Mouse (Mus musculus) heart, adult 2 months (tissue): Measurements from ENCODE around the gene Adam11. TPM values are rescaled to one million over a fixed set of nuclear protein-coding genes. Genes with fewer than 3 reads are reported as not detected.
A peak's percentile ranks its signal among the peaks of the same experiment; 100 is the strongest.

Experiments
- DNase-seq, 2 experiments: peaks; one replicate each; pipeline ENCODE4 v3.0.0; 2021
- H3K27ac ChIP-seq: fragments of 200-600 bp; 2 replicates; pipeline ENCODE4 v1.8.1; 2022
- H3K27me3 ChIP-seq: fragments of 200-500 bp; 2 replicates; pipeline ENCODE4 v1.6.1; 2012; ENCODE audit warnings: mild to moderate bottlenecking, low read length, inconsistent platforms, mixed read lengths; ENCODE audit not compliant: control insufficient read depth, insufficient read depth
- H3K36me3 ChIP-seq: fragments of 200-500 bp; 2 replicates; pipeline ENCODE4 v1.6.1; 2012; ENCODE audit warnings: low read length, inconsistent platforms; ENCODE audit not compliant: control insufficient read depth, insufficient read depth
- H3K4me1 ChIP-seq: fragments of 200-500 bp; 2 replicates; pipeline ENCODE4 v1.6.1; 2011; ENCODE audit warnings: low read length; ENCODE audit not compliant: control insufficient read depth, insufficient read depth
- H3K4me3 ChIP-seq: fragments of 200-600 bp; 2 replicates; pipeline ENCODE4 v1.8.1; 2022
- H3K79me2 ChIP-seq: fragments of 200-500 bp; replicated peaks from 2 replicates; pipeline ENCODE4 v1.6.1; 2012; ENCODE audit warnings: mild to moderate bottlenecking, inconsistent platforms, low read length, moderate library complexity, mixed read lengths; ENCODE audit not compliant: control insufficient read depth, insufficient read depth
- H3K9ac ChIP-seq: fragments of 200-500 bp; 2 replicates; pipeline ENCODE4 v1.6.1; 2012; ENCODE audit warnings: low read depth, mild to moderate bottlenecking, control low read depth, inconsistent platforms, low read length, mixed read lengths
- CTCF ChIP-seq: fragments of 200-600 bp; IDR thresholded peaks from 2 replicates; pipeline ENCODE4 v1.8.1; 2022; ENCODE audit warnings: antibody characterized with exemption, mild to moderate bottlenecking, moderate library complexity
- EP300 ChIP-seq: fragments of 200-500 bp; IDR thresholded peaks from 2 replicates; pipeline ENCODE4 v1.6.1; 2011; ENCODE audit warnings: low read depth, low read length, control low read depth; ENCODE audit not compliant: insufficient read depth
- POLR2A ChIP-seq: fragments of 200-500 bp; IDR thresholded peaks from 2 replicates; pipeline ENCODE4 v1.6.1; 2011; ENCODE audit warnings: mild to moderate bottlenecking, low read depth, low read length, control low read depth; ENCODE audit not compliant: insufficient read depth
- WGBS: fragments of 180-500 bp; shearing (Covaris S2); methylation state at CpG from one replicate; pipeline ENCODE4 v1.1.7; 2018; 5-methylcytosine and 5-hydroxymethylcytosine counted together
- intact Hi-C: fragments of 180-260 bp; cut with DNase I; formaldehyde crosslinking; loops from one replicate; pipeline ENCODE4 v1.15.1; 2025
- polyA plus RNA-seq: library from polyadenylated mRNA; depleted of rRNA; stranded (reverse); fragments of >200 nt; gene quantifications from 2 replicates; pipeline ENCODE4 v1.2.3, GENCODE M21; 2012
- total RNA-seq, 2 experiments: library from RNA; stranded (reverse); gene quantifications; 2 replicates each; pipeline ENCODE4 v1.2.3; 2021

Adam11 gene
- total and polyA plus RNA-seq, 3 experiments = 3.4 to 12.5 (median 4.9) TPM

DNA sequence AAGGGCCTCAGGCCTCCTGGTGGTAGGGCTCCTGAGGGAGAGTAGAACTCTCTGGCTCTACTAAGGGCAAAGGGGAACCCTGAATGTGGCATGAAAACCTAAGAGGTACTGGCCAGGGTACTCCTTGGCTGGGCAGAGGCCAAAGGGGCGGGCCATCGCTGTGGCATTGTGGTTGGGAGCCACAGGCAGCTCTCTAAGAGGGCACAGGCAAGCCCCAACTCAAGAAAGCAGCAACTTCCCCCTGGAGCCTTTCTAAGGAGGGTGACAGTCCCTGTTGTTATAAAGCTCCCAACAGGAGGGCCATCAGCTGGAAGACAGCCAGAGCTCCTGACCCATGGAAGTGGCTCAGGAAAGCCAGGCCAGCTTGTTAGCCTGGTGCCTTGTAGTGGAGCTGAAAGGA, 2.3 kb upstream of the Adam11 start:
- no peak for DNase-seq
- intact Hi-C loops = no loop called here
- Histone ChIP-seq H3K27ac (no peak overlapping the region), H3K36me3 (no peaks in the 10 kb centered on the region), H3K4me1 (no peaks in the 10 kb centered on the region; the same call in 1 of the 2 replicates), H3K4me3 (no peak overlapping the region), H3K27me3 (peaks cover 6% of the 10 kb centered on the region; the same call in 1 of the 2 replicates), H3K9ac (no peak overlapping the region), H3K79me2 (no peaks in the 10 kb centered on the region)
- 92% methylated on average over 2 of the region's 2 CpGs for WGBS
- no peak for TF ChIP-seq POLR2A
- no peak for TF ChIP-seq EP300
- no peak for TF ChIP-seq CTCF

- TF ChIP-seq EP300 (no peak), CTCF (no peak), POLR2A (no peak)
- DNase-seq = no peak
- Histone ChIP-seq H3K27me3 (peaks cover 6% of the 10 kb centered on the region; the same call in 1 of the 2 replicates), H3K27ac (no peak overlapping the region), H3K9ac (peak overlapping the region; percentile 42), H3K4me1 (no peaks in the 10 kb centered on the region; the same call in 1 of the 2 replicates), H3K36me3 (no peaks in the 10 kb centered on the region), H3K4me3 (no peak overlapping the region), H3K79me2 (no peaks in the 10 kb centered on the region)
- 43% methylated on average over 6 of the region's 6 CpGs for WGBS
- intact Hi-C loops = no loop called here
Measured at GRCm38 (mm10) chr11:102760805-102761308, 382 bp upstream of the Adam11 start.

- H3K27me3 ChIP-seq = peaks cover 6% of the 10 kb centered on the region; the same call in 1 of the 2 replicates
- 33% methylated on average over 15 of the region's 15 CpGs for WGBS
- H3K36me3 ChIP-seq = no peaks in the 10 kb centered on the region
- DNase-seq = no peak
- no peaks in the 10 kb centered on the region for H3K79me2 ChIP-seq
- H3K4me3 ChIP-seq = no peak overlapping the region
- TF ChIP-seq CTCF (no peak), EP300 (no peak), POLR2A (no peak)
- intact Hi-C loops = no loop called here
- peaks cover 2% of the 10 kb centered on the region for H3K4me1 ChIP-seq
- H3K27ac ChIP-seq = no peak overlapping the region
- no peak overlapping the region for H3K9ac ChIP-seq
Measured at GRCm38 (mm10) chr11:102762248-102762647, 1.0 kb downstream of the Adam11 start.

DNA sequence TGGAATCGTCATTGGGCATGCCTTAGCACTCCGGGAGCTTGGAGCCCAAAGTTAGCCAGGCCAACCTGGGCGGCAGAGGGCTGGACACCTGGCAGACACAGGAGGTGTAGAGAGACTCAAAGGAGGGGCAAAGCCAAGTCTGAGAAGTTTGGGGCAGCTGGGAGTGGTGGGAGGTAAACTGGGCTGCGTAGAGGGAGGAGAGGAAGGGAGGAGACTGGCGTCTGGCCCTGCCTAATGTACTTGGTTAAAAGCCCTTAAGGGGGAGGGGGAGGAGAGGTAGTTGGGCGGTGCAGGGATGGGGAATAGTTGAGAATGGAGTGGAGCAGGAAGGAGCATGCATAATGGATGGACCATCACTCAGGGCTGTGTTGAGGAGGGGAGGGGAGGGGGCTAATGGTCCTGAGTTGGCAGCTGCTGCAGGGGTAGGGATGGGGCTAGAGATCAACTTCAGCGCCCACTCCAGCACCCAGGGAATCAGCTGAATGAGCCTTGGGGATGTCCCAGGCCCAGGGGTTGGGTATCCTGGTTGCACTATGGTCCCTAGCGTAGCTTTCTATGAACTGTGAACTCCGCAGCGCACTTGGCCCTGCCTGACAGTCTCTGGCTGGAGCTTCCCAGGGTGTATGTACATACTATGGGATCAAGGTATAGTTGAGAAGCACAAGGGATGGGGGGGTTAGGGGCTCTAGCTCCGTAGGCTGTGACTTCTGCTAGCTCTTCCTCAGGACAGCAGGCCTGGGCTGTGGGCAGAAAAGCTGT, 1.9 kb downstream of the Adam11 start:
- intact Hi-C loops = no loop called here
- Histone ChIP-seq H3K36me3 (no peaks in the 10 kb centered on the region), H3K4me1 (peaks cover 2% of the 10 kb centered on the region), H3K4me3 (no peak overlapping the region), H3K27ac (no peak overlapping the region), H3K79me2 (no peaks in the 10 kb centered on the region), H3K27me3 (peaks cover 6% of the 10 kb centered on the region; the same call in 1 of the 2 replicates), H3K9ac (no peak overlapping the region)
- TF ChIP-seq CTCF = no peak
- TF ChIP-seq POLR2A = no peak
- no peak for TF ChIP-seq EP300
- no peak for DNase-seq
- WGBS = 80% methylated on average over 11 of the region's 11 CpGs

- H3K36me3 ChIP-seq = no peaks in the 10 kb centered on the region
- no peak for DNase-seq
- H3K27me3 ChIP-seq = peaks cover 6% of the 10 kb centered on the region; the same call in 1 of the 2 replicates
- WGBS = 74% methylated on average over 5 of the region's 5 CpGs
- TF ChIP-seq CTCF (no peak), POLR2A (no peak), EP300 (no peak)
- no peak overlapping the region for H3K4me3 ChIP-seq
- H3K27ac ChIP-seq = no peak overlapping the region
- H3K79me2 ChIP-seq = no peaks in the 10 kb centered on the region
- no peak overlapping the region for H3K9ac ChIP-seq
- H3K4me1 ChIP-seq = peaks cover 4% of the 10 kb centered on the region
- intact Hi-C loops = no loop called here
Measured at GRCm38 (mm10) chr11:102765416-102765815, 4.2 kb downstream of the Adam11 start.

DNA sequence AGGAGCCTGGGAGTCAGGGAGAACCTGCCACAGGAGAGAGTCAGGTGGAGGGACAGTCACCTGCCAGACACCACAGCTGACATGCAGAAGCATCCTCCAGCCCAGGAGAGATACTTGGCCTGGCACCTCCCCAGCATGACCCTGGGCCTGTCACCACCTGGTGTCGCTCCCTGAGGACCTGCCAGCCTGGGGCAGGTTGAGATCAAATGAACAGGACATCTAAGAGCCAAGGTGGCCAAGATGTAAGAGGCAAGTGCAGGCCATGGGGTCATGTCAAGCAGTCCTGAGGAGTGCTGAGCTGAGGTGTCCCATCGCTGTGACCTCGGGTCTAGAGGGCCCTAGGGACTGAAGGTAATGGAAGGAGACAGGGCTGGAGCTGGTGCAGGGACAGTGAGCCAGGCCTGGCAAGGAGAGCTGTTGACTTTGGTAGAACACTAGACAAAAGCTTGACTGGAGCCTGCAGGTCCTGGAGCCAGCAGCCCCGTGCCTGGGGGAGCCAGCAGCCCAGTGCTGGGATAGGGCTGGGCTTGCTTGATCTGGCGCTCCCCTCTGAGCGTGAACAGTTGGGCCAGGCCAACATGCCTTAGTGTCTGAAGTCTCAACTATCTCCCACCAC, 5.9 kb downstream of the Adam11 start:
- intact Hi-C loops = no loop called here
- TF ChIP-seq POLR2A = no peak
- no peak for TF ChIP-seq CTCF
- TF ChIP-seq EP300 = no peak
- WGBS = 50% methylated on average over 6 of the region's 6 CpGs
- Histone ChIP-seq H3K27ac (no peak overlapping the region), H3K27me3 (peaks cover 1% of the 10 kb centered on the region; the same call in 1 of the 2 replicates), H3K4me1 (peaks cover 4% of the 10 kb centered on the region; the same call in 1 of the 2 replicates), H3K4me3 (no peak overlapping the region), H3K79me2 (no peaks in the 10 kb centered on the region), H3K36me3 (no peaks in the 10 kb centered on the region), H3K9ac (no peak overlapping the region)
- DNase-seq = peak in 1 of 2 experiments; percentile 32
